Mouse (Mus musculus): ENCODE measurements around the gene Dok7.

DNA sequence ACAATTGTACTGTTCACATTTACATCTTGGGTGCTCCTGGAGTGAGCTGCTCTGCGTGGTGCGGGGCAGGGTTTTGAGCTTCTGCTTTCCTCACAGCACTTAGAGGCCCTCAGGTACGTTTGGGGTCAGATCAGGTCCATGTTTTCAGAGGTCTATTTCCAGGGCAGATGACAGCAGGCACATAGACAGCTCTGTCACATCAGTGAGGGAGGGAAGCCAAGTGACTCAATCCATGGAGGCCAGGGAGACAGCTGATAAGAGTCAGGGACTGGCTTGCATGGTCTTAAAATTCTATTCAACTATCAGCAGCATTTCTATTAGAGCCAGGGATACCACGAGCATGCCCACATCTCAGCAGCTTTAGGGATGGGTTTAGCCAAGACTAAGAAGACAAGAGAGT, 47.4 kb upstream of the Dok7 start:
- TF ChIP-seq POLR2A (IDR thresholded peaks at IDR 0.05; ENCODE audit: borderline replicate concordance, control insufficient read depth, low read depth, low read length) (no peak), CTCF (IDR thresholded peaks at IDR 0.05; ENCODE audit: control insufficient read depth, insufficient read depth, low read length) (no peak)

Data from bone marrow, adult 2 months (tissue).